Mouse (Mus musculus): ENCODE measurements around the gene Naa15. TPM values are rescaled to one million over a fixed set of nuclear protein-coding genes. Genes with fewer than 3 reads are reported as not detected.

The Naa15 gene
- polyA plus RNA-seq, 2 experiments, result 12.9 to 13.3 TPM

DNA sequence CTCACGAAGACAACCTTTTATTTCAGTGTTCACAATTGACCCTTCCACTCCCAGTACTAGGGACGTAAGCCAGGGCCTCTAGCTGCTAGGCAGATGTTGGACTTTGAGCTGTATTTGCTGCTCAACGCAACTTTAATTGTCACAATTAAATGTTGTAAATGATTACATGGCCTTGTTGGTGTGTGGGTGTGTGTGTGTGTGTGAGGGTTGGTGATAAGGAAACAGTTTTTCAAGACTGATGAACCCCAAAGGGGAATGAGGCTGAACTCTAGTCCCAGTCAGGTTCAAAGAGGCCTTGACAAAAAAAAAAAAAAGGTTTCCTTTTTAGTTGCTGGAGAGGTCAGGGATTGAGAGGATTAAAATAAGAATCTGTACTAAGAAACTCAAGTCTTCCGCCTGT lies 102.5 kb downstream of the Naa15 start:
- Histone ChIP-seq H3K4me3 (ENCODE audit: insufficient read depth in 1 of 2, low read depth in 2 of 2, low read length in 2 of 2) (no peak overlapping the region), H3K9me3 (ENCODE audit: control insufficient read depth, low read length) (no peaks in the 10 kb centered on the region), H3K27ac (no peak overlapping the region), H3K4me2 (ENCODE audit: low read depth) (peak overlapping the region; percentile 56; the same call in 1 of the 2 replicates), H3K9ac (replicated peaks) (no peak overlapping the region), H3K27me3 (ENCODE audit: control insufficient read depth, insufficient read depth, low read length) (no peaks in the 10 kb centered on the region), H3K4me1 (replicated peaks; ENCODE audit: control insufficient read depth in 2 of 2, insufficient read depth in 2 of 2, low read length in 1 of 2) (peaks cover 16 to 23% of the 10 kb centered on the region in 2 experiments), H3K36me3 (replicated peaks; ENCODE audit: control insufficient read depth, insufficient read depth, low read depth) (no peaks in the 10 kb centered on the region)
- TF ChIP-seq CTCF (IDR thresholded peaks at IDR 0.05; ENCODE audit: low read depth), result no peak
- TF ChIP-seq EP300 (IDR thresholded peaks at IDR 0.05; ENCODE audit: low read depth), result no peak
- peak; percentile 55; the same call in 1 of the 2 replicates for ATAC-seq (ENCODE audit: insufficient read depth)
- DNase-seq (ENCODE audit: low read depth in 3 of 3, low spot score in 3 of 3), result no peak
- 41% methylated on average over 4 of the region's 4 CpGs for WGBS (ENCODE audit: insufficient replicate concordance)

DNA sequence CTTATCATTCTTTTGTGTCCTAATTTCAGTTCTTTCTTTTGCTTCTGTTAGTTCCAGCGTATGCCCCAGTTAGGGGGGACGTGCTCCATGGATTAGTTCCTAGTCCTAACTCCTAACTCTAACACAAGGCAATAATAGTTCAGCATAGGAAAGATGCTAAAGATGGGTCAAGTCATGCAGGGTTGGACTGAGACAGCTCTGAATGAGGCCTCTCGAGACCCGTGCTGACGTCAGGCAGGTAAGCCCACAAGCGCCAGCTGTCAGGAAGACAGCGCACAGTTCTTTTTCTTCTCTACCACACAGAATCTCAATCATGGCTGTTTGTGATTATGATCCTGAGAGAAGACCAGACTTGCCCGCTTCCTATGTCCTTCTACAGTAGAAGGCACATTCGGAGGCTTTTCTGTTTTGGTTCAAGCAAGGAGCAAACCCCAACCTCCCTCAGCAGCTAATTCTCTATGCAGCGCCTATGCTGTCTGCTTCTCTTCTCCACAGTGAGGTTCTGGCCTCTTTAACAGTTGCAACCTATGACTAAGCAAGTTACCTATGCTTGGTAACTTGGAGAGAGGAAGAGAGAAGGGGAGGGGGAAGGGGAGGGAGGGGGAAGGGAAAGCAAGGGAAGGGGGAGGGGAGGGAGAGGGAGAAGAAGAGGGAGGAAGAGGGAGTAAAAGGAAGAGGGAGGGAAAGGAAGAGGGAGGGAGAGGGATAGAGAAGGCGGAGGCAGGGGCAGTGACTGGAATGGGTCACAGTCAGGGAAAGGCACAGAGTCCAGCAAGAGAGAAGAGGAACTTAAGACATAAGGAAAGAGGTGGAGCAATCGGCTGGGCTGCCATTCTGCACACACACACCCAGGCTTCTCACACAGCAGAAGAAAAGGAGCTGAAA lies 103.2 kb downstream of the Naa15 start:
- Histone ChIP-seq H3K9ac (replicated peaks) (peak overlapping the region; percentile 43), H3K27ac (peak overlapping the region; percentile 56), H3K9me3 (ENCODE audit: control insufficient read depth, low read length) (no peaks in the 10 kb centered on the region), H3K4me1 (replicated peaks; ENCODE audit: control insufficient read depth in 2 of 2, insufficient read depth in 2 of 2, low read length in 1 of 2) (peaks cover 16 to 23% of the 10 kb centered on the region in 2 experiments), H3K36me3 (replicated peaks; ENCODE audit: control insufficient read depth, insufficient read depth, low read depth) (no peaks in the 10 kb centered on the region), H3K27me3 (ENCODE audit: control insufficient read depth, insufficient read depth, low read length) (no peaks in the 10 kb centered on the region), H3K4me3 (ENCODE audit: insufficient read depth in 1 of 2, low read depth in 2 of 2, low read length in 2 of 2) (peak overlapping the region; percentile 16 to 42; a peak in 2 of 4 replicates), H3K4me2 (ENCODE audit: low read depth) (peak overlapping the region; percentile 56)
- peak in 2 of 3 experiments; percentile 16 to 24 for DNase-seq (ENCODE audit: low read depth in 3 of 3, low spot score in 3 of 3)
- TF ChIP-seq CTCF (IDR thresholded peaks at IDR 0.05; ENCODE audit: low read depth) (no peak), EP300 (IDR thresholded peaks at IDR 0.05; ENCODE audit: low read depth) (no peak)
- ATAC-seq (ENCODE audit: insufficient read depth), result peak; percentile 75; the same call in 1 of the 2 replicates
- 33% methylated on average over 12 of the region's 12 CpGs for WGBS (ENCODE audit: insufficient replicate concordance)

DNA sequence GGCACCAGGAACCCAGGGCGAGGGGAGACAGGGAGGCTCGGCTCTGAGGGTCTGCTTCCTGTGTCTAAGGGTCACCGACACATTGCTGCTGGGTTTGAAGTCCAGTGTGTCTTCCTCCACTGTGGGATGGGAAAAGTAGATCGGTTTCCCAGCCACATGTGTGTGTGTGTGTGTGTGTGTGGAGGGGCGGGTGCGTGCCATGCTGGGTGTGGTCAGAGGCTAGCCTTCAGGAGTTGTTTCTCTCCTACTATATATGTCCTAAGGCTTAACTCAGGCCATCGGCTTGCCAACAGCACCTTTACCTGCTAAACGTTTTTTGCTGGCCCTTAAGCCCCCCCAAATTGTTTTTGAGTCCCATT lies 103.8 kb downstream of the Naa15 start:
- H3K4me3 ChIP-seq (ENCODE audit: insufficient read depth in 1 of 2, low read depth in 2 of 2, low read length in 2 of 2), result peak overlapping the region; percentile 16 to 42; a peak in 2 of 4 replicates
- H3K4me1 ChIP-seq (replicated peaks; ENCODE audit: control insufficient read depth in 2 of 2, insufficient read depth in 2 of 2, low read length in 1 of 2), result peaks cover 16 to 23% of the 10 kb centered on the region in 2 experiments
- TF ChIP-seq CTCF (IDR thresholded peaks at IDR 0.05; ENCODE audit: low read depth) (no peak), EP300 (IDR thresholded peaks at IDR 0.05; ENCODE audit: low read depth) (no peak)
- peak overlapping the region; percentile 56 for H3K27ac ChIP-seq
- no peak for DNase-seq (ENCODE audit: low read depth in 3 of 3, low spot score in 3 of 3)
- H3K9ac ChIP-seq (replicated peaks), result peak overlapping the region; percentile 43; the same call in 1 of the 2 replicates
- H3K9me3 ChIP-seq (ENCODE audit: control insufficient read depth, low read length), result no peaks in the 10 kb centered on the region
- no peaks in the 10 kb centered on the region for H3K36me3 ChIP-seq (replicated peaks; ENCODE audit: control insufficient read depth, insufficient read depth, low read depth)
- peak; percentile 72; the same call in 1 of the 2 replicates for ATAC-seq (ENCODE audit: insufficient read depth)
- no peaks in the 10 kb centered on the region for H3K27me3 ChIP-seq (ENCODE audit: control insufficient read depth, insufficient read depth, low read length)
- WGBS (ENCODE audit: insufficient replicate concordance), result 16% methylated on average over 8 of the region's 8 CpGs
- H3K4me2 ChIP-seq (ENCODE audit: low read depth), result peak overlapping the region; percentile 56

DNA sequence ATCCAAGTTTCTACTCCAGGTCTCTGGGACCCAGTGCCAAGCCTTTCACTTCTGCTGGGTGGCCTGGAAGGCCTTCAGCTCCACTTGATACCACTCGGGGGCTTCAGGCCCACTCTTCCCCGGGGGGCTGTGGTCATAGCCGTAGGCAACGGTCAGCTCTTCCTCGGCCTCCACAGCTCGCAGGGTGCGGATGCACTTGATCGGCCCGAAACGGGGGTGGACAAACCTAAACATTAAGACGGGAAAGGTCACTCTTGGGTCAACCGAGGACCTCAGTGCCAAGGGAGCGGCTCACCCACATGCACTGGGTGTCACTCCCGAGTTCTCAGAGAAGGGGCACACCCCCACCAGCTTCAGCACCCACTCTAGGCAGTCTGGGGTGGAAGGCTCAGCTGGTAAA lies 106.3 kb downstream of the Naa15 start:
- DNase-seq (ENCODE audit: low read depth in 3 of 3, low spot score in 3 of 3) (no peak), ATAC-seq (ENCODE audit: insufficient read depth) (no peak)
- Histone ChIP-seq H3K4me1 (replicated peaks; ENCODE audit: control insufficient read depth in 2 of 2, insufficient read depth in 2 of 2, low read length in 1 of 2) (peaks cover 16 to 23% of the 10 kb centered on the region in 2 experiments), H3K9me3 (ENCODE audit: control insufficient read depth, low read length) (no peaks in the 10 kb centered on the region), H3K27me3 (ENCODE audit: control insufficient read depth, insufficient read depth, low read length) (no peaks in the 10 kb centered on the region), H3K36me3 (replicated peaks; ENCODE audit: control insufficient read depth, insufficient read depth, low read depth) (no peaks in the 10 kb centered on the region), H3K4me2 (ENCODE audit: low read depth) (no peak overlapping the region), H3K4me3 (ENCODE audit: insufficient read depth in 1 of 2, low read depth in 2 of 2, low read length in 2 of 2) (no peak overlapping the region), H3K27ac (no peak overlapping the region), H3K9ac (replicated peaks) (no peak overlapping the region)
- TF ChIP-seq CTCF (IDR thresholded peaks at IDR 0.05; ENCODE audit: low read depth) (no peak), EP300 (IDR thresholded peaks at IDR 0.05; ENCODE audit: low read depth) (no peak)
- 83% methylated on average over 14 of the region's 14 CpGs for WGBS (ENCODE audit: insufficient replicate concordance)

DNA sequence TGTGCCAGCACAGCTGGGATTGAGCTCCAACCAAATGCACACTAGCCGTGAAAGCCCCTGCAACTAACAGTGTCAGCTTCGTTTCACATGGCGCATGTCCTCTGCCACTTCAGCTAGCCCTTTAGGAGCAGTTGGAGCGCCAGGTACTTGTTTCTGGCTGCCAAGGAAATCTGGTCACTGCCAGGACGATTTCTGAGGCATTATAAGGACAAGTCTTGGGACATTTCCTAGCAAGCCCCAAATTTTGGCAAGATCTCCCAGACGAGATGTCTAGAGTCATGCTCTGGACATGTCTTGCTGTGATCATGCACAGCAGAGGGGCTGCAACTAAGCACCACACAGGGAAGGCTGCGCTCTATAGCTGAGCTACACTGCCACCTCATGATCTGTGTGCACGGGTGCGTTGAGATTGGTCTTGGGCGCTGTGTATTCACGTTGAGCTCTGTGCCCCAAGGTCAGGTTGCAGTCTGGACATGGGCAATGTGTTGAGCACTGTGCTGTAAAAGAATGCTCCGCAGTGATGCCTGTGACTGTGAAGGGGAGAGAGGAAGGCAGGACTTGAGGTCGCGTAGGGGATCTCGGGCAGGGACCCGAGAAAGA lies 110.3 kb downstream of the Naa15 start:
- WGBS (ENCODE audit: insufficient replicate concordance), result 77% methylated on average over 16 of the region's 16 CpGs
- Histone ChIP-seq H3K4me2 (ENCODE audit: low read depth) (no peak overlapping the region), H3K4me3 (ENCODE audit: insufficient read depth in 1 of 2, low read depth in 2 of 2, low read length in 2 of 2) (no peak overlapping the region), H3K4me1 (replicated peaks; ENCODE audit: control insufficient read depth in 2 of 2, insufficient read depth in 2 of 2, low read length in 1 of 2) (no peaks in the 10 kb centered on the region), H3K9ac (replicated peaks) (no peak overlapping the region), H3K9me3 (ENCODE audit: control insufficient read depth, low read length) (no peaks in the 10 kb centered on the region), H3K36me3 (replicated peaks; ENCODE audit: control insufficient read depth, insufficient read depth, low read depth) (no peaks in the 10 kb centered on the region), H3K27ac (no peak overlapping the region), H3K27me3 (ENCODE audit: control insufficient read depth, insufficient read depth, low read length) (no peaks in the 10 kb centered on the region)
- DNase-seq (ENCODE audit: low read depth in 3 of 3, low spot score in 3 of 3) (no peak), ATAC-seq (ENCODE audit: insufficient read depth) (no peak)
- no peak for TF ChIP-seq EP300 (IDR thresholded peaks at IDR 0.05; ENCODE audit: low read depth)
- TF ChIP-seq CTCF (IDR thresholded peaks at IDR 0.05; ENCODE audit: low read depth), result no peak

Other genes starting within 250 kb of the Naa15 start
- 24.4 and 25.5 TPM in 2 replicates for gene Noct, start 190.7 kb upstream of the Naa15 start, polyA plus RNA-seq (2012; rRNA removed)
- 19.0 and 20.8 TPM in 2 replicates for gene Noct, start 190.7 kb upstream of the Naa15 start, polyA plus RNA-seq (2014; fragmentation: Nextera tagmentation; extraction: Ambion mirVana)
- 14.8 and 20.7 TPM in 2 replicates for gene Elf2, start 74.5 kb upstream of the Naa15 start, polyA plus RNA-seq (2012; rRNA removed)
- 14.7 and 18.9 TPM in 2 replicates for gene Elf2, start 74.5 kb upstream of the Naa15 start, polyA plus RNA-seq (2014; fragmentation: Nextera tagmentation; extraction: Ambion mirVana)
- 0.25 and 0.48 TPM in 2 replicates for gene Mgarp, start 18.4 kb upstream of the Naa15 start, polyA plus RNA-seq (2012; rRNA removed)
- 0.85 and 1.00 TPM in 2 replicates for gene Mgarp, start 18.4 kb upstream of the Naa15 start, polyA plus RNA-seq (2014; fragmentation: Nextera tagmentation; extraction: Ambion mirVana)
- gene Ndufc1, start 6.2 kb upstream of the Naa15 start, polyA plus RNA-seq (2012; rRNA removed), result 53.0 and 150 TPM in 2 replicates
- gene Ndufc1, start 6.2 kb upstream of the Naa15 start, polyA plus RNA-seq (2014; fragmentation: Nextera tagmentation; extraction: Ambion mirVana), result 493 and 495 TPM in 2 replicates
- gene Rab33b, start 68.8 kb downstream of the Naa15 start, polyA plus RNA-seq (2012; rRNA removed), result 1.7 and 2.0 TPM in 2 replicates
- gene Rab33b, start 68.8 kb downstream of the Naa15 start, polyA plus RNA-seq (2014; fragmentation: Nextera tagmentation; extraction: Ambion mirVana), result 3.6 TPM in 2 replicates
- 1.5 and 1.8 TPM in 2 replicates for gene Setd7, start 145.7 kb downstream of the Naa15 start, polyA plus RNA-seq (2012; rRNA removed)
- 0.88 and 1.0 TPM in 2 replicates for gene Setd7, start 145.7 kb downstream of the Naa15 start, polyA plus RNA-seq (2014; fragmentation: Nextera tagmentation; extraction: Ambion mirVana)
- 2.8 and 3.6 TPM in 2 replicates for gene Mgst2, start 245.2 kb downstream of the Naa15 start, polyA plus RNA-seq (2012; rRNA removed)
- 19.0 and 20.8 TPM in 2 replicates for gene Mgst2, start 245.2 kb downstream of the Naa15 start, polyA plus RNA-seq (2014; fragmentation: Nextera tagmentation; extraction: Ambion mirVana)

Measured in liver, embryonic 14.5 days (tissue).